Mouse (Mus musculus): ENCODE measurements at regions not wholly inside any gene's neighbourhood (a gene's known extent, or its start where the extent isn't known, plus 50 kb on each side); places are given as distances from the start of the nearest gene placed in this dataset.
"Not testable (repeated sequence)": the region's sequence is repeated elsewhere in the genome, so short reads cannot be mapped to it uniquely, and the experiment has no call there.

- no peak for DNase-seq
Observed at GRCm38 (mm10) chr9:8731141-8731540, 168.5 kb upstream of the Pgr start.

- DNase-seq = no peak
Observed at GRCm38 (mm10) chr9:8733485-8733884, 166.1 kb upstream of the Pgr start.

GRCm38 (mm10) chr9:8740190-8740589, 159.4 kb upstream of the Pgr start:
- no peak for DNase-seq

GRCm38 (mm10) chr9:8749878-8750277, 149.8 kb upstream of the Pgr start:
- DNase-seq = no peak

GRCm38 (mm10) chr9:8760876-8761275, 138.8 kb upstream of the Pgr start:
- no peak for DNase-seq

- DNase-seq = not testable (repeated sequence)
Observed at GRCm38 (mm10) chr9:8769398-8769797, 130.2 kb upstream of the Pgr start.

- DNase-seq = no peak
Observed at GRCm38 (mm10) chr9:8769996-8770395, 129.6 kb upstream of the Pgr start.

- DNase-seq = not testable (repeated sequence)
Observed at GRCm38 (mm10) chr9:8781336-8781735, 118.3 kb upstream of the Pgr start.

GRCm38 (mm10) chr9:8814236-8814635, 85.4 kb upstream of the Pgr start:
- DNase-seq = no peak

- no peak for DNase-seq
Observed at GRCm38 (mm10) chr9:8823719-8824371, 75.8 kb upstream of the Pgr start.

GRCm38 (mm10) chr9:8832150-8832549, 67.5 kb upstream of the Pgr start:
- peak; percentile 2 for DNase-seq

GRCm38 (mm10) chr9:8837073-8837472, 62.6 kb upstream of the Pgr start:
- DNase-seq = no peak

- no peak for DNase-seq
Observed at GRCm38 (mm10) chr9:8838356-8838755, 61.3 kb upstream of the Pgr start.

- DNase-seq = no peak
Observed at GRCm38 (mm10) chr9:8838891-8839290, 60.7 kb upstream of the Pgr start.

All from kidney, adult 11 months (tissue).